Mouse (Mus musculus): ENCODE measurements around the gene Nme1.

Gene Nme1

DNA sequence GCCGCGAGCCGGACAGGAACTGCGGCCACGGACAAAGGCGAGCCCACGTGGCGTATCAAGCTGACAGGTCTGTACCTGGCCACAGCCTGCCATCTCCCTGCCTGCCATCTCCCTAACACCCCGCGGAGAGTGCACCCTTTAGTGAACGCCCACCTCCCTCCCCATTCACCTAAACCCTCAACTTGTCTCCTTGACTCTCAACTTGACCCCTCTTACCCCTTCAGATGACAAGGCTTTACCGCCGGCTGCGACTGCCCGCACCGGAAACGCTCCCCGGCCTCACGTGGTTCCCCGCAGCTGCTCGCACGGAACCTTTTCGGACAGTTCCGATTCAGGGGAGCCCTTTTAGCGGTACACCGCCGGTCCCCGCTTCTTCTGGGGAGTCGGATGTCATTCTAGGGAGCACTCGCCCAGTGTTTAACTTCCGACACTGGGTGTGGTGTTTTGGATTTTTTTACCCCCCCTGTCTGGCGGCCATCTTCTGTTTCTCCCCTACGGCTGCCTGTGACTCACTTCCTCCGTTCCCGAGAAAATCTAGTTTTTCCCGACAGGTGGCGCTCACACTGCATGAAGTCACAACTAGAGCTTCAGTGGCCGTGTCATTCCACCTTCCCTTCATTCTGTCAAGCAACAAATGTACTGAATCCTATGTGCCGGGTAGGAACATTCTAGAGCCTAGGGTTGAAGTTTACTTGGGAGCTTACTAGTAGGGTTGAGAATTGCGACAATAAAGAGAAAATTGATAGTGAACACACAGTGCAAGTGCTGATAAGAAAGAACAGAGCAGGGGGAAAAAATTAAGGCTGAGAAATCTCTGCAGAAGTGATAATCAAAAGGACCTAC lies at the start of gene Nme1, which contains the start of gene Gm20390:
Gene Nme1, minus strand, starts transcription at position 517 of the 843 bp plus-strand sequence.
Gene Gm20390, minus strand, starts transcription at position 289 of the 843 bp plus-strand sequence.
- peak; percentile 99 for DNase-seq (ENCODE audit: low read depth)

DNA sequence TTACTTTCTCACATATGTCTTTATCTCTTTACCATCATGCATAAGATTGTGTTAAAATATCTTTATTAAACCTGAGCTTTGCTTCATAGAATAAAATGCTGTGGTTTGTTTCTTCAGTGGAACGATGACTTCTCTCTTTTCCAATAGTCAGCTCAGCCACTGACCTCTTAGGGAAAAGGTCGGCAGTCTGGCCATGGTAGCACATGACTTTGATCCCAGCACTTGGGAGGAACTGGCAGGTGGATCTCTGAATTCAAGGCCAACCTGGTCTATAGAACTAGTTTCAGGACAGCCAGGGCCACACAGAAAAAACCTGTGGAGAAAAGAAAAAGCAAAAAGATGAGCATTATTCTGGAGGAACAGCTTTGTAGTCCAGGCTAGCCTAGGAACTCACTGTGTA lies 35.0 kb upstream of the Nme1 start:
- DNase-seq (ENCODE audit: low read depth) = no peak

DNA sequence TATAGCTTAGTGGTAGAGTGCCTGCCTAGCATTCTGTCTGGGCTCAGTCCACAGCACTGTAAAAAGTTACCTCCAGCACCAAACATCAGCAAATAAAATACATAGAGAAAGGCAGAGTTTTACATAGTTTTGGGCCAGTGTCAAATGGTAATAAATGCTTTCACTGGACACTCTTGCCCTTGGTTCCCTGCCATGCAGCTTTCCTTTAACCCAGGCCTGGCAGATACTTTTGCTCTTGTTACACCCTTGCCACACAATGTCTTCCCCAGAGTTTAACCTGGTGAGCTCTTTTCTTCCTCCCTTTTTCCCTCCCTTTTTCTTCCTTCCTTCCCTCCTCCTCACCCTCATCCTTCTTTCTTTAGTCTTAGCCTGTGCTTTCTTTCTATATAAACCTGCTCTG lies 31.0 kb upstream of the Nme1 start:
- DNase-seq (ENCODE audit: low read depth) = no peak

DNA sequence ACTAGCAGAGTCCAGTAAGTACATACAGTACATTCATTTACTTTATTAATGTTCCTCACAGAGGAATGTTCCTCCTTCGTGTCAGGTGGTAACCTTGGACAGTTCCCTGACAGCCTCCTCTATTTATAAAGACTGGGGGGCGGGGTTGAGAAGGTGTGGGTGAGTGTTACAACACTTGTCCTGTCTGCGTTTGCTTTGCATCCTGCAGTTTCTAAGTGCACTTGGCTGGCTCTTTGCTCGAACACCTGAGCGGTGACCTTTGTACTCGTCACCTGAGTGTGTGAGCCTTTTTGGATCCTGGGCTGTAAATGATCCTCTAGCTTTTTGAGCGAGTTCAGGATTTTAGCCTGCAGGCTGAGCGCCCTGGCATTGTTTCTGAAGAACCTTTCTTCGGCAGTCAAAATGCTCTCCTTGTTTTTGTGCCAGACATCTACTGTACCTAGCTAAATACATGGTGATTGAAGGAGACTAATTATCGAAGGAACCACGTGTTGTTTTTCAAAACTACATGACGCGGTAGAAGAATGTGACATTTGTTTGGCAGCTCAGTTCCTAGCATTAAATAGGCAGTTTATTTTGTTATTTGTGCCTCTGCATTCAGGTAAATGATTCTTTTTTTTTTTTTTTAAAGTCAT lies 28.9 kb upstream of the Nme1 start:
- DNase-seq (ENCODE audit: low read depth) = peak; percentile 26

DNA sequence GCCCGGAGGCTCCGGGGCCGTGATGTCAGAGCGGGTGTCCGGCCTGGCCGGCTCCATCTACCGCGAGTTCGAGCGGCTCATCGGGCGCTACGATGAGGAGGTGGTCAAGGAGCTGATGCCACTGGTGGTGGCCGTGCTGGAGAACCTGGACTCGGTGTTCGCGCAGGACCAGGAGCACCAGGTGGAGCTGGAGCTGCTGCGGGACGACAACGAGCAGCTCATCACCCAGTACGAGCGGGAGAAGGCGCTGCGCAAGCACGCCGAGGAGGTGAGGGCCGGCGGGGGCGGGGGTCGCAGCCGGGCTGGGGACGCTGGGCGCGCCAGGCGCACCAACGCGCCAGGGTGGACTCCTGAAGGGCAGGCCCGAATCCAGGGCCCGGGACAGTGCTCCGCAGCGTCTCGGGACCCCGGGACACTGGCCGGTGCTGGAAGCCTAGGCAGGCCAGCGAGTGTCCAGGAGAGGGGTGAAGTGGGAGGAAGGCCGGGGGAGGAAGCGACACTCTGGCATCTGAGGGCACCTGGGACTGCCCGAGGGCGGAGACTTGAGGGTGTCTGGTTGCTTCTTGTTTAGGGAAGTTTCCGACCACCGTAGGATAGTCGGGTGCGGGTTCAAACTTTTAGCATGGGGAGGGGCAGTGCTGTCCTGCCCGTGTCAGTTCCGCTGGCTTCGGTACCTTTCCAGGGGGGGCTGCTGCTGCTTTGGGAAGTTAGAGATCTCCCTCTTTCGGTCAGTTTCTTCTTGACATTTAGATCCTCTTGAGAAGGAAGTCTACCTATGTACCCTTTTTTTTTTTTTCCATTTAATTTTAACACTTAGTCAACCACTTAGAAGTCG lies 28.2 kb upstream of the Nme1 start:
- DNase-seq (ENCODE audit: low read depth) = peak; percentile 34

DNA sequence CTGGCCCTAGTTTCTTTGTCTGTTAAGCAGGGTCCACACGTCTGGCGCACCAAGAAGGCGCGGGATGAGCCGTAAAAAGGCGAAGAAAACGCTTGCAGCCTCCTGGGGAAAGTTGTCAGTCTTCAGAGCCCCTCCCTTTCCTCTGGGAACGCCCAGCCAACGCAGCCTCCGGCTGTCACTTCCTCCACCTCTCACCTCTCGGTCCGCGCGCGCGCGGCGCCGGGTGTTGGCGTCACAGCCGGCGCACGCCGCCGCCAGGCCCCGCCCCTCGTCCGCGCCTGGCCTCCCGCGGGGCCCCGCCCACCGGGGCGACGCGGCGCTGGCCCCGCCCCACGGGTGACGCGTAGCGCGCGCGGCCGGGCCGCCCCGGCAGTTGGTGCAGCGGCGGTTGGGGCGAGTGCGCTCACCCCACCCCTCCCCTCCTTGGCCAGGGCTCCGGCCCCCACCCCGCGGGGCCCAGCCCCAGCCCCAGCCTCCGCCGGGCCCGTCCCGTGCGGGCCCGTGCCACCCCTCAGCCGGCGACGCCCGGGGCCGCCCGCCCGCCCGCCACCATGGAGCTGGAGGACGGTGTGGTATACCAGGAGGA lies 27.5 kb upstream of the Nme1 start, which contains the start of gene Spag9:
Gene Spag9, plus strand, starts transcription at position 372 of the 586 bp plus-strand sequence.
- DNase-seq (ENCODE audit: low read depth) = peak; percentile 92

DNA sequence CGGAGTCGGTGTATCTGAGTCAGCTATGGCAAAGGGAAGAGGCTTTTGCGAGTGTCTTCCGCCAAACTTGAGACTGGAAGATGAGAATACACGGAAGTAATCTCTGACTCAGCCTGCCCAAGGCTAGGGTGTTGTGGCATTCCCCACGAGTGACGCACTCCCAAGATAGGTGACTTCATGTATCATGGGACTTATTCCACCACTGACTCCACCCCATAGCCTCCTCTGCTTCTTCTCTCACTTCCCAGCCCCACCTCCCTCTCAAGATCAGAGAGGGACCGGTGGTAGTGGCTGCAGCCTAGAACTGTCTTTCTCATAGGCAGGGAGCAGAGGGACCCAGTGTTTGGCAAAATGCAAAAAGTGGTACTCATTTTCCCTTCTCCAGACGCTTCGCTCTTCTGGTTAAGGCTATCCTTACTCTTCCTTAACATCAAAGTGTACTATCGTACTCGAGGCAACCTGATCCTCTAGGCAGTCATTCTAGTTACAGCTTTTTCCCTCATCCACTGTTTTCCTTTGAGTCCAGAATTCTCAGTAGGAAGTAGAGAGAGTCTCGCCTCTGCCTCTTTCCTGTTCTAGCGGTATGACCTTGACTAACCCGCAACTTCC lies 26.9 kb upstream of the Nme1 start:
- peak; percentile 85 for DNase-seq (ENCODE audit: low read depth)

DNA sequence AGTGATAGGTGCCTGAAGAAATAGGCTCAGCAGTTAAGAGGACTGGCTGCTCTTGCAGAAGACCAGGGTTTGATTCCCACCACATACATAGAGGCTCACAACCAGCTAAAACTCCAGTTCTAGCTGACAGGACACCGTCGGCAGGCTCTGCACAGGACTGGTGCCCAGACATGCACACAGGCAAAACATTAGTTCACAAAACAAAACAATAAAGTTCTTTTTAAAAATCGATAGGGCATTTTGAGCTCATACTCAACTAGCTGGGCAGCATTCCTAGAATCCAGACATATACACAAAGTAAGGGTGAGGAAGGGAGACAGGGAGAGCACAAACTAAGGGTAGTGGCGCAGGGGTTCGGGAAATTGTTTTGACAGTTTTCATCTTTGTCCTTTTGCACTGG lies 26.2 kb upstream of the Nme1 start:
- no peak for DNase-seq (ENCODE audit: low read depth)

DNA sequence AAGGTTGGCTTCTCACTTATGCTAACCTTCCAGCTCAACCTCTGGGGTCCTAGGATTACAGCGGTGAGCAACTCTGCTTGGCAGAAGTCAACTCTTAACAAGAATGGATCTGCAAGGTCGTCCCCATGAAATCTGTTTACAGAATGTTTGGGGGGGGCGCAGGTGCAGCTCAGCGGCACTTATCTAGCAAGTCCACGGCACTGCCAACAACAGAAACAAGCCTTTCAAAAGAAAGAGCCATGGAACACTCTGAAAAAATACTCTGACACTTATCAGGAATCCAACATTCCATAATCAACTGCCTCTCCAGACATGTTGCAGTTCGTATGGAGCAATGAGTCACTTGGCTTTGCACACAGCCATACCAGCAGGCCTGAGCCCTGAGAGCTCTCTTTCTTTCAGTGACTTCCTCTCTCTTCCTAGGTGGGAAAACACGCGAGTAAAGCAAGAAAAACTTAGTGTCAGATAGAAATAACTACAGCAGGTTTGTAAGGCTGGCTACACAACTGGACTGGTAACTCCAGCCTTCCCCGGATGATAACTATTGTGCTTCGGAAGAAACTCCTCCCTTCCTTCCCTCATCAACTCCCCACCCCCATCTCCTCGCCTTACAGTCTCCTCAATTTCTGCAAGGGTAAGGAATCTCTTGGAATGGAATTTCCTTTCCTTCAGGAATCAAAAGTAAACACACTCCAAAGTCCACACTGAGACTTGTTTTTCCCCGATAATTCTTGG lies 20.2 kb upstream of the Nme1 start:
- no peak for DNase-seq (ENCODE audit: low read depth)

DNA sequence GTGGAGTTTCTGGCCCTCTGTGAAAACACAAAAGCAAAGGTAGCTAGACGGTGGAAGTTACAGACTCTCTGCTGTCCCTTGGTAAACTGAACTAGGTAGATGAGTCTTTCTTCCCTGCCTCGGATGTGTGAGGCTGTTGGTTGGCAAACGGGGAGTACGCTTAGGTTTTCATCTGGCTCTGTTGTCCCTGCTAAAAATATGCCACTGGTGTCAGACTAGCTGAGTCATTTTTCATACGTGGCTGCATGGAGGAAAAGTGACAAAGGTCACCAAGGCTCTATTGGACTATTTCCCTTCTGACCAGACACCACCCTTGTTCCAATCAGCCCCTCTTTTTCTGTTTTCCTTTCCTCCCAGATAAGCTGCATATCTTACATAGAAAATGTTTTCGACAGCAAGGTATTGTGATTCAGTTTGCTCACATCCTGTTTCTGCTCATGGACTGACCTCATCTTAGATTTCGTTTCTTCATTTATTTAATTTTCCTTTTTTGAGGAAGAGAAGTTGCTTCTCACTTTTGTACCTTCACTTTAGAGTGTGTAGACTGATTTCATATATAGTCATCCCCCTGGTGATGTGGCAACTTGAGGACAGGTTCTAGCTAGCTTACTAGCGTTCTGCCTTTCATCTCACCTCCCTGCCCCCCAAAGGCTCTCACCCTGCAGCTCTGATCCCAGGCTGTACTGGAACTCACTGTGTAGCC lies 19.5 kb upstream of the Nme1 start:
- DNase-seq (ENCODE audit: low read depth) = no peak

DNA sequence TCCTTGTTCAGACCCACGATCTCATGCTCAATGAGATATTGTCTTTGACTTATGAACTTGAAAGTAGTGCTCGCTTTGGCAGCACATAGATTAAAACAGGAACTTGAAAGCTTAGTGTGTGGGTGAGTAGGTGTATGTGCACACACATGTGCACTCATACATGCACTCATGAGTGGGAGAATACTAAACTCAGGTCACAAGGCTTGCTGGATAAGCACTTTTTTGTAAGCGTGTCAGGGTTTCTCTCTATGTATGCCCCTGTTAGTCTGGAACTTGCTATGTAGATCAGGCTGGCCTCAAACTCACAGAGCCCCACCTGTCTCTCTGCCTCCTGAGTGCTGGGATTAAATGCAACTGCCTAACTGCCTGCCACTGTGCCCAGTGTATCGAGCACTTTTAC lies 18.7 kb upstream of the Nme1 start:
- DNase-seq (ENCODE audit: low read depth) = no peak

DNA sequence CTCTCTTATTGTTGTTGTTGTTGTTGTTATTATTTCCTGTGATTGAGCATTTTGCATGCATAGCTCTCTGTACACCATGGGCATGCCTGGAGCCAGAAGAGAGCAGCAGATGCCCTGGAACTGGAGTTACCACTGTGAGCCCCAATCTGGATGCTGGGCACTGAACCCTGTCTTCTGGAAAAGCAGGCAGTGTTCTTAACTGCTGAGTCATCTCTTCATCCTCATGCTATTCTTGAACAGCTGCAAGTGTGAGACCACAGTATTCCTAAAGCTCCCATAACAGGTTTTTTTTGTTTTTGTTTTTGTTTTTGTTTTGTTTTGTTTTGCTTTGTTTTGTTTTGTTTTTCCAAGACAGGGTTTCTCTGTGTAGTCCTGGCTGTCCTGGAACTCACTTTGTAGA lies 18.0 kb upstream of the Nme1 start:
- DNase-seq (ENCODE audit: low read depth) = no peak

DNA sequence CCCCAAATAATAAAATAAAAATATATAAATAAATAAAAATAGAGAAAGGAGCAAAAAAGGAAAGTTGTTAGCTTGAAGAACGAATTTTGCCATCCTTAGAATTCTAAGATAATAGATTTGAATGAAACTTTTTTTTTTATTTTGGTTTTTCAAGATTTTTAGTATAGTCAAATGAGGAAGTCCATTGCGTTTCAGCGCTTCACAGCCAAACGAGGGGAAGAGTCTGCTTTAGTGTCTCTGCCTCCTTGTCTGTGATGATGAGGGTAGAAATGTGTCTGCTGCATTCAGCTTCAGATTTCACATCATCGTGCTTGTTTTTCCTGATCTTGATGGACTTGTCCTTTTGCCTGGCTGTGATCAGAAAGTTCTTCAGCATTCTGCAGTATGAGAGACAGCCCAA lies 16.9 kb upstream of the Nme1 start:
- no peak for DNase-seq (ENCODE audit: low read depth)

DNA sequence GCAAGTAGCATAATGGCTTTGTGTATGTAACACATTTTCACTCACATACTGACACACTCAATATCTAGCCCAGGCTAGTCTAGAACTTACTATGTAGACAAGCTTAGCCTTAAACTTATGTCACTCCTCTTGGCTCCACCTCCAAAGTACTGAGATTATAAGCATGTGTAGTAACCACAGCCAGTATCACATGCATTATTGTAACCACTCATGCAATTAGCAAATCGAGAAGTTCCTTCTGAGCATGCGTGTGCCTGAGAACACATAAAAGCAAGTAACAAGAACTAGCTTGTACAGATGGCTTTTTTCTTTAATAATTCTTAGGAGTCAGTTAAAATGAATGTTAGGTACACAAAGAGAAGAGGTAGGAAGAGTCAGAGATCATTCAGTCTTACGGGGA lies 16.3 kb upstream of the Nme1 start:
- no peak for DNase-seq (ENCODE audit: low read depth)

DNA sequence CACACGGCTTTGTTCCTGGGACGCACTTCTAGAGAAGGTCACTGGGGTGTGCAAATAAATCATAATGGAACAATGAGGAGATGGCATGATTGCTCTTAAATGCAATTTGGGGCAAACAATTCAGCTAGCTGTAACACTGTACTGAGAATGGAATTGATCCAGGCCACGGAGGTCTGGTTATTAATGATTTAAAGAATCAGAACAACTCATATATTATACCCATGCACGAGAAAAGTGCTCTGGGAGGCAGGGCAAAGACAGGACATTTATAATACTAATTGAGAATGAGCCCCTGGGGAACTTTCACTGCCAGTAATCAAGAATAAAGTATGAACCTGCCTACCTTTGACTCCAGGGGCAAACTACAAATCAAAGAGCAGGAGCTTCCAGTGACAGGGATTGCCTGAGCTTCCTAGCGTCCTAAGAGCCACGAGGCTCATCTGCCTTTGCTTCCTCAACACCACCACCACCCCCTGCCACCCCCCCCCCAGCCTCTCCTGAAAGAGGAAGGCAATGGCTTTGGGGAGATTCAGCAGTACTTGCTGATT lies 11.3 kb upstream of the Nme1 start:
- DNase-seq (ENCODE audit: low read depth) = no peak

DNA sequence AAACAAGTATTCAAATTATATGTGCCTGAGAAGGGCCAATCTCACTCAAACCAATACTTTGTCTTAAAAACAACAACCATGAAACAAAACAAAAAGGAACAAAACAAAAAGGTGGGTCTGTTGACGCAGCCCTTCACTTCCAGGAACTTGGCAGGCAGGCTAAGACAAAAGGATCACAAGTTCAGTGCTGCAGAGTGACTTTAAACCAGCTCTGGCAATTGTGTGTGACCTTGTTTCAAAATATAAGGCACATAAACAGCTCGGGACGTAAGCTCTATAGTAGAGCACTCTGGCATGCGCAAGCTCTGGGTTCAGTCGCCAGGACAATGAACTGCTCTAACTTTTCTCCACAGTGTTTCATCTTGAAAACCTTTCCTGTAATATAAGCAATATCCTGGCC lies 4.6 kb upstream of the Nme1 start:
- no peak for DNase-seq (ENCODE audit: low read depth)

DNA sequence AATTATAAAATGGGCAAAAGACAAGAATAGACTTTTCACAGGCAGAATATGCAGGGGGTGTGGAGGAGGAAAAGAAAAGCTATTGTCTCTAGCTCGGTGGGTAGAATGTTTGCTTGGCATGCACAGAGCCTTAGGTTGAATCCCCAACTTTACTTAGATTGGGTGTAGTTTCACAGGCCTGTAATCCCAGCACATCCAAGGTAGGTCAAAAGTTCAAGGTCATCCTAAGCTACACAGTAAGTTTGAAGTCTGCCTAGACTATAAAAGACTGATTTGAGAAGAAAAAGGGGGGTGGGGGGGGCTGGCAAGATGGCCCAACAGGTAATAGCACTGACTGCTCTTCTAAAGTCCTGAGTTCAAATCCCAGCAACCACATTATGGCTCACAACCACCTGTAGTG lies 1.5 kb upstream of the Nme1 start:
- DNase-seq (ENCODE audit: low read depth) = no peak

DNA sequence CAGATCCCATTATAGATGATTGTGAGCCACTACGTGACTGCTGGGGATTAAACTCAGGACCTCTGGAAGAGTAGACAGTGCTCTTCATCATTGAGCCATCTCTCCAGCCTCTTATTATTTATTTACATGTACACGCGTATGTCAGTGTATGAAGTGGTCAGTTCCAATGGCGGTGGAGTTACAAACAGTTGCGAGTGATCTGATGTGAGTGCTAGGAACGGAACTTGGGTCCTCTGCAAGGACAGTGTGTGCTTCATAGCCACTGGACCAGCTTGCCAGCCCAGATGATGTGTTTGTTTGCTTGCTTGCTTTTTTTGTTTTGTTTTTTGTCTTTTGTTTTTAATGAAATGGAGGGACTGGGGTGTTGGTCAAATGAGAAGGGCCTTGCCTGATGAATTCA lies 850 bp upstream of the Nme1 start:
- no peak for DNase-seq (ENCODE audit: low read depth)

DNA sequence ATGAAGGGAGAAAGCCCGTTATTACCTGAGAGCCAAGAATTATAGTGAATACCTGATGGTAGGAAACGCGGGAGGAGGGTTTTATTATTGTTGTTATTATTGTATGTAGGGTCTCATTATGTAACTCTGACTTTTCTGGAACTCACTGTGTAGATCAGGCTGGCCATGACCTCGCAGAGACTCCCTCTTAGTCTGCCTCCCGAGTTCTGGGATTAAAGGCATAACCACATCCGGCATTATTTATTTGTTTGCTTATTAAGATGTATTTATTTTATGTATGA lies 467 bp upstream of the Nme1 start:
- DNase-seq (ENCODE audit: low read depth) = no peak

DNA sequence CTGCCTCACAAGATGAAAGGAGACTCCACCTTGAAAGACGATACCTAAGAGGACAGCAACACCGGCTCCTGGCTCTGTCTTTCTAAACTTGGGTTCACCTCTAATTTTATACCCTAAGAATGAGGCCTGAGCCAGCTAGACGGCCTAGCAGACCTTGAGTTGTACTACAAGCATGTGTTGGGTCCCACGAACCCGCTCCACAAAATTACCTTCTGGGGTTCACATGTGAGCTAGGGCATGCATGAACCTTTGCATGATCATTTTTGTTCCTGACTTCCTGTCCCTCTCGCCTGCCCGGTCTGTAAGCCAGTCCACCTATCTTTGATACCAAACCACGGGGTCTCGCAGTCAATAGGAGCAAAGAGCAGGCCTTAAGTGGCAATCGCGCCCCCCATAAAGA lies 940 bp downstream of the Nme1 start:
- DNase-seq (ENCODE audit: low read depth) = no peak

All from c-Kit-positive CD71-negative TER-119-negative erythroid progenitor cells, embryonic 14.5 days (primary cell).